Mouse (Mus musculus) heart, embryonic 16.5 days (tissue): ENCODE data around the gene Ntm. TPM values are rescaled to one million over a fixed set of nuclear protein-coding genes. Genes with fewer than 3 reads are reported as not detected.

Experiments used
- ATAC-seq: fragments of 200-750 bp; cut with Nextera tagmentation; replicated peaks from 2 replicates; pipeline ENCODE4 v1.8.0; 2017; ENCODE audit warnings: moderate number of reproducible peaks; ENCODE audit not compliant: insufficient read depth, low FRiP score; ENCODE audit errors: extremely low read depth
- H3K27ac ChIP-seq: fragments of 300-500 bp; sonication (generic); 2 replicates; pipeline ENCODE4 v1.5.1; 2014; ENCODE audit warnings: mild to moderate bottlenecking, low read length, control low read depth, moderate library complexity
- H3K27me3 ChIP-seq: fragments of 300-500 bp; sonication (generic); 2 replicates; pipeline ENCODE4 v1.6.1; 2014; ENCODE audit warnings: low read length, mixed read lengths; ENCODE audit not compliant: control insufficient read depth, insufficient read depth
- H3K36me3 ChIP-seq: fragments of 300-500 bp; sonication (generic); 2 replicates; pipeline ENCODE4 v1.6.1; 2014; ENCODE audit not compliant: control insufficient read depth, insufficient read depth
- H3K4me1 ChIP-seq: fragments of 300-500 bp; sonication (generic); 2 replicates; pipeline ENCODE4 v1.6.1; 2014; ENCODE audit warnings: low read length, mixed read lengths; ENCODE audit not compliant: control insufficient read depth, insufficient read depth
- H3K4me2 ChIP-seq: fragments of 300-500 bp; sonication (generic); 2 replicates; pipeline ENCODE4 v1.6.1; 2014; ENCODE audit warnings: low read depth, mild to moderate bottlenecking, control low read depth, low read length
- H3K4me3 ChIP-seq: fragments of 300-500 bp; sonication (generic); 2 replicates; pipeline ENCODE4 v1.5.1; 2014; ENCODE audit warnings: mild to moderate bottlenecking, control low read depth, low read length
- H3K9ac ChIP-seq: fragments of 300-500 bp; sonication (generic); 2 replicates; pipeline ENCODE4 v1.6.1; 2014; ENCODE audit warnings: low read length, control low read depth
- H3K9me3 ChIP-seq: fragments of 300-500 bp; sonication (generic); replicated peaks from 2 replicates; pipeline ENCODE4 v1.6.1; 2016; ENCODE audit warnings: low read length; ENCODE audit not compliant: control insufficient read depth
- WGBS: fragments of 180-500 bp; shearing (Covaris S2); extraction: QIAGEN DNeasy Blood & Tissue Kit; methylation state at CpG from one replicate; pipeline ENCODE4 v1.1.7; 2014; 5-methylcytosine and 5-hydroxymethylcytosine counted together
- polyA plus RNA-seq: library from polyadenylated mRNA; unstranded; fragments of >200 nt; fragmentation: Nextera tagmentation; extraction: Ambion mirVana; gene quantifications from 2 replicates; pipeline ENCODE4 v1.2.1, GENCODE M21; 2015

Gene Ntm
- polyA plus RNA-seq, 1 experiment from 2014 or later, result 23.6 TPM

- 48% methylated on average over 2 of the region's 2 CpGs for WGBS
- H3K4me2 ChIP-seq, result no peak overlapping the region
- H3K27me3 ChIP-seq, result no peaks in the 10 kb centered on the region
- no peak for ATAC-seq
- no peaks in the 10 kb centered on the region for H3K4me1 ChIP-seq
- H3K9ac ChIP-seq, result no peak overlapping the region
- no peak overlapping the region for H3K4me3 ChIP-seq
- no peaks in the 10 kb centered on the region for H3K9me3 ChIP-seq
- H3K27ac ChIP-seq, result no peak overlapping the region
- H3K36me3 ChIP-seq, result no peaks in the 10 kb centered on the region
These were observed 466.9 kb downstream of the Ntm start for GRCm38 (mm10) chr9:29496002-29496401.

- H3K4me2 ChIP-seq, result no peak overlapping the region
- no peaks in the 10 kb centered on the region for H3K4me1 ChIP-seq
- no peaks in the 10 kb centered on the region for H3K36me3 ChIP-seq
- H3K27ac ChIP-seq, result no peak overlapping the region
- no peak overlapping the region for H3K4me3 ChIP-seq
- ATAC-seq, result no peak
- H3K9ac ChIP-seq, result no peak overlapping the region
- WGBS, result 89% methylated on average over 2 of the region's 2 CpGs
- no peaks in the 10 kb centered on the region for H3K27me3 ChIP-seq
- H3K9me3 ChIP-seq, result no peaks in the 10 kb centered on the region
These were observed 480.7 kb downstream of the Ntm start for GRCm38 (mm10) chr9:29482272-29482671.

GRCm38 (mm10) chr9:29479051-29479450 is 483.9 kb downstream of the Ntm start:
- Histone ChIP-seq H3K9ac (no peak overlapping the region), H3K36me3 (no peaks in the 10 kb centered on the region), H3K4me2 (no peak overlapping the region), H3K27ac (no peak overlapping the region), H3K4me1 (no peaks in the 10 kb centered on the region), H3K4me3 (no peak overlapping the region), H3K27me3 (no peaks in the 10 kb centered on the region), H3K9me3 (no peaks in the 10 kb centered on the region)
- WGBS, result 74% methylated on average over 10 of the region's 10 CpGs
- no peak for ATAC-seq

- Histone ChIP-seq H3K4me1 (no peaks in the 10 kb centered on the region), H3K4me2 (no peak overlapping the region), H3K4me3 (no peak overlapping the region), H3K9ac (no peak overlapping the region), H3K9me3 (no peaks in the 10 kb centered on the region), H3K27me3 (no peaks in the 10 kb centered on the region), H3K27ac (no peak overlapping the region), H3K36me3 (no peaks in the 10 kb centered on the region)
- ATAC-seq, result no peak
- WGBS, result 32% methylated on average over 6 of the region's 6 CpGs
These were observed 485.7 kb downstream of the Ntm start for GRCm38 (mm10) chr9:29477219-29477618.

- no peaks in the 10 kb centered on the region for H3K4me1 ChIP-seq
- H3K27me3 ChIP-seq, result no peaks in the 10 kb centered on the region
- H3K9me3 ChIP-seq, result no peaks in the 10 kb centered on the region
- no peak overlapping the region for H3K4me3 ChIP-seq
- H3K9ac ChIP-seq, result no peak overlapping the region
- no peak overlapping the region for H3K27ac ChIP-seq
- H3K36me3 ChIP-seq, result no peaks in the 10 kb centered on the region
- H3K4me2 ChIP-seq, result no peak overlapping the region
- ATAC-seq, result no peak
These were observed 489.5 kb downstream of the Ntm start for GRCm38 (mm10) chr9:29473418-29473817.

GRCm38 (mm10) chr9:29472226-29472625 is 490.7 kb downstream of the Ntm start:
- ATAC-seq, result no peak
- WGBS, result 55% methylated on average over 4 of the region's 4 CpGs
- H3K9ac ChIP-seq, result no peak overlapping the region
- no peak overlapping the region for H3K4me3 ChIP-seq
- no peaks in the 10 kb centered on the region for H3K36me3 ChIP-seq
- H3K9me3 ChIP-seq, result no peaks in the 10 kb centered on the region
- H3K4me1 ChIP-seq, result no peaks in the 10 kb centered on the region
- H3K27me3 ChIP-seq, result no peaks in the 10 kb centered on the region
- no peak overlapping the region for H3K4me2 ChIP-seq
- H3K27ac ChIP-seq, result no peak overlapping the region

- no peaks in the 10 kb centered on the region for H3K9me3 ChIP-seq
- no peak overlapping the region for H3K4me2 ChIP-seq
- 80% methylated on average over 4 of the region's 4 CpGs for WGBS
- H3K36me3 ChIP-seq, result no peaks in the 10 kb centered on the region
- H3K27me3 ChIP-seq, result no peaks in the 10 kb centered on the region
- no peak overlapping the region for H3K9ac ChIP-seq
- H3K27ac ChIP-seq, result no peak overlapping the region
- H3K4me3 ChIP-seq, result no peak overlapping the region
- no peaks in the 10 kb centered on the region for H3K4me1 ChIP-seq
- ATAC-seq, result no peak
These were observed 498.2 kb downstream of the Ntm start for GRCm38 (mm10) chr9:29464756-29465155.

GRCm38 (mm10) chr9:29462970-29463593 is 499.9 kb downstream of the Ntm start:
- H3K4me2 ChIP-seq, result no peak overlapping the region
- H3K9ac ChIP-seq, result no peak overlapping the region
- no peaks in the 10 kb centered on the region for H3K27me3 ChIP-seq
- ATAC-seq, result no peak
- no peak overlapping the region for H3K4me3 ChIP-seq
- peaks cover 9% of the 10 kb centered on the region for H3K4me1 ChIP-seq
- no peaks in the 10 kb centered on the region for H3K9me3 ChIP-seq
- WGBS, result 67% methylated on average over 10 of the region's 10 CpGs
- H3K27ac ChIP-seq, result no peak overlapping the region
- H3K36me3 ChIP-seq, result no peaks in the 10 kb centered on the region

GRCm38 (mm10) chr9:29457976-29458572 is 504.9 kb downstream of the Ntm start:
- no peak overlapping the region for H3K9ac ChIP-seq
- H3K4me3 ChIP-seq, result no peak overlapping the region
- no peaks in the 10 kb centered on the region for H3K27me3 ChIP-seq
- H3K27ac ChIP-seq, result no peak overlapping the region
- H3K4me1 ChIP-seq, result peaks cover 9% of the 10 kb centered on the region
- H3K9me3 ChIP-seq, result no peaks in the 10 kb centered on the region
- H3K4me2 ChIP-seq, result no peak overlapping the region
- 11% methylated on average over 5 of the region's 5 CpGs for WGBS
- peak; percentile 32; the same call in 1 of the 2 replicates for ATAC-seq
- H3K36me3 ChIP-seq, result no peaks in the 10 kb centered on the region
